Mouse (Mus musculus) myocyte (in vitro differentiated cells): Measurements from ENCODE around the gene Tmem131l.

Source experiments
- CEBPB ChIP-seq: IDR thresholded peaks from 2 replicates; pipeline ENCODE4 v1.6.1; 2011; ENCODE audit warnings: mild to moderate bottlenecking, moderate library complexity; ENCODE audit not compliant: poor library complexity, insufficient read depth, severe bottlenecking
- MAX ChIP-seq: IDR thresholded peaks from one replicate; pipeline ENCODE4 v1.6.1; 2011; ENCODE audit warnings: low read depth, mild to moderate bottlenecking, control low read depth
- MYOD1 ChIP-seq, 3 experiments: IDR thresholded peaks; one replicate each; pipeline ENCODE4 v1.6.1; 2011; ENCODE audit warnings: control low read depth in 2 of 3, low read depth in 2 of 3, mild to moderate bottlenecking in 2 of 3, moderate library complexity in 1 of 3; ENCODE audit not compliant: insufficient read length in 2 of 3, control insufficient read depth in 1 of 3
- MYOG ChIP-seq, 3 experiments: IDR thresholded peaks; one replicate each; pipeline ENCODE4 v1.6.1; 2011; ENCODE audit warnings: control low read depth in 2 of 3, low read depth in 2 of 3, mild to moderate bottlenecking in 2 of 3; ENCODE audit not compliant: insufficient read length in 2 of 3, control insufficient read depth in 1 of 3, insufficient read depth in 1 of 3
- POLR2A ChIP-seq: IDR thresholded peaks from one replicate; pipeline ENCODE4 v1.6.1; 2011; ENCODE audit warnings: low read depth, mild to moderate bottlenecking, control low read depth, moderate library complexity; ENCODE audit not compliant: insufficient read length
- POLR2AphosphoS2 ChIP-seq: IDR thresholded peaks from one replicate; pipeline ENCODE4 v1.6.1; 2011; ENCODE audit warnings: low read depth, control low read depth; ENCODE audit not compliant: insufficient read length
- SRF ChIP-seq: IDR thresholded peaks from one replicate; pipeline ENCODE4 v1.6.1; 2011; ENCODE audit warnings: low read depth; ENCODE audit not compliant: control insufficient read depth, insufficient read length
- TCF12 ChIP-seq: IDR thresholded peaks from one replicate; pipeline ENCODE4 v1.6.1; 2011; ENCODE audit warnings: mild to moderate bottlenecking, control low read depth; ENCODE audit not compliant: poor library complexity, insufficient read depth, severe bottlenecking
- USF1 ChIP-seq: IDR thresholded peaks from one replicate; pipeline ENCODE4 v1.6.1; 2011; ENCODE audit warnings: low read depth, mild to moderate bottlenecking, control low read depth, moderate library complexity

GRCm38 (mm10) chr3:84048729-84049175, 8.8 kb upstream of the Tmem131l start:
- TF ChIP-seq USF1 (no peak), CEBPB (no peak), TCF12 (no peak), MYOD1 (IDR thresholded peaks at IDR 0.05; ENCODE audit: control insufficient read depth in 1 of 3, insufficient read length in 2 of 3, low read depth in 2 of 3) (no peak), SRF (no peak), MAX (no peak), POLR2A (no peak), MYOG (IDR thresholded peaks at IDR 0.05; ENCODE audit: control insufficient read depth in 1 of 3, insufficient read depth in 1 of 3, insufficient read length in 2 of 3, low read depth in 2 of 3) (no peak), POLR2AphosphoS2 (no peak)
